ENCODE assay signal across 23 mouse cellular contexts in genomic region chr12:17024554-17025110, GRCm38 (mm10). TPM values are rescaled to one million over a fixed set of nuclear protein-coding genes. Genes with fewer than 3 reads are reported as not detected.
DNase-seq lines count a peak whose midpoint lies in the region; ATAC-seq and TF ChIP-seq lines count a peak whose summit lies in the region.
"Had no signal": no experiment of that assay in that cellular context is flagged by ENCODE, and none has a peak within 500 bp of the region (broad histone marks: within the 10 kb centered on the region; RNA-seq: fewer than 3 reads in every experiment).

No protein-coding gene starts in this region.

- H3K9ac ChIP-seq in MEL (ENCODE audit: control insufficient read depth, low read depth, low read length, poor library complexity, severe bottlenecking), result no peak overlapping the region
- H3K9ac ChIP-seq: forebrain, embryonic 13.5 days; heart, embryonic 13.5 days; hindbrain, embryonic 12.5 days; hindbrain, embryonic 15.5 days had no signal

- no peak for TF ChIP-seq POLR2A in MEL (IDR thresholded peaks at IDR 0.05; ENCODE audit: control insufficient read depth in 1 of 2, insufficient read depth in 1 of 2, low read depth in 1 of 2, low read length in 2 of 2, poor library complexity in 1 of 2)

- no peaks in the 10 kb centered on the region for H3K27me3 ChIP-seq in MEL (ENCODE audit: control insufficient read depth in 1 of 2, insufficient read depth in 2 of 2, low read length in 2 of 2)
- H3K27me3 ChIP-seq: forebrain, embryonic 13.5 days; heart, embryonic 13.5 days; hindbrain, embryonic 12.5 days; hindbrain, embryonic 15.5 days had no signal

- no peak for TF ChIP-seq RAD21 in MEL (IDR thresholded peaks at IDR 0.05; ENCODE audit: low read depth, low read length)

- peaks cover 16 to 30% of the 10 kb centered on the region in 2 experiments for H3K4me1 ChIP-seq in MEL (ENCODE audit: control insufficient read depth in 1 of 2, insufficient read depth in 2 of 2, low read length in 2 of 2)
- H3K4me1 ChIP-seq: forebrain, embryonic 10.5 days; forebrain, embryonic 13.5 days; hindbrain, embryonic 12.5 days; hindbrain, embryonic 15.5 days had no signal

- TF ChIP-seq CTCF in MEL (IDR thresholded peaks at IDR 0.05 in 2 of 3, conservative IDR thresholded peaks at IDR 0.05 in 1 of 3; ENCODE audit: control insufficient read depth in 1 of 3, insufficient read depth in 1 of 3, low read depth in 2 of 3, low read length in 3 of 3, poor library complexity in 1 of 3, severe bottlenecking in 1 of 3), result no peak

- H3K4me3 ChIP-seq in MEL (ENCODE audit: control insufficient read depth in 1 of 2, insufficient read depth in 1 of 2, low read depth in 2 of 2, low read length in 2 of 2), result no peak overlapping the region; a peak in 1 of 4 replicates
- H3K4me3 ChIP-seq: forebrain, embryonic 10.5 days; forebrain, embryonic 13.5 days; heart, adult 2 months; heart, embryonic 10.5 days; heart, embryonic 13.5 days; hindbrain, embryonic 12.5 days; hindbrain, embryonic 15.5 days had no signal

- no peak overlapping the region; the same call in 1 of the 2 replicates for H3K27ac ChIP-seq in MEL (ENCODE audit: control insufficient read depth, low read depth, low read length)
- H3K27ac ChIP-seq: forebrain, embryonic 10.5 days; forebrain, embryonic 13.5 days; heart, adult 2 months; heart, embryonic 10.5 days; heart, embryonic 13.5 days; hindbrain, embryonic 12.5 days; hindbrain, embryonic 15.5 days had no signal

- peak; percentile 25 to 47 for DNase-seq in spleen, postnatal 36 days (ENCODE audit: low spot score in 2 of 2)
- no peak for DNase-seq in spleen, postnatal 10 days (ENCODE audit: low spot score in 2 of 2)
- DNase-seq in B cell, adult 2 months, result peak; percentile 40 to 47
- peak; percentile 60 for DNase-seq in MEL (ENCODE audit: low read depth, low spot score)
- no peak for DNase-seq in kidney, postnatal 4 days
- DNase-seq: adrenal gland, postnatal 10 days; adrenal gland, postnatal 36 days; cerebellum, adult 18-20 months; cerebellum, adult 9-10 months; cerebellum, postnatal 14 days; gastrocnemius, postnatal 10 days; gastrocnemius, postnatal 36 days; heart, adult 2 months had no signal

- H3K79me2 ChIP-seq in MEL (ENCODE audit: control insufficient read depth, insufficient read depth, low read length, poor library complexity), result no peaks in the 10 kb centered on the region

- H3K9me3 ChIP-seq in MEL (replicated peaks; ENCODE audit: insufficient read depth, low read length), result no peaks in the 10 kb centered on the region
- H3K9me3 ChIP-seq: forebrain, embryonic 13.5 days; heart, embryonic 10.5 days; heart, embryonic 13.5 days; hindbrain, embryonic 15.5 days had no signal

- peaks cover 0 to 16% of the 10 kb centered on the region in 2 experiments; a peak in 2 of 4 replicates for H3K36me3 ChIP-seq in MEL (ENCODE audit: control insufficient read depth in 1 of 2, insufficient read depth in 2 of 2, low read length in 2 of 2)
- H3K36me3 ChIP-seq: forebrain, embryonic 10.5 days; heart, embryonic 10.5 days; heart, embryonic 13.5 days; hindbrain, embryonic 12.5 days; hindbrain, embryonic 15.5 days had no signal

- TF ChIP-seq EP300 in MEL (IDR thresholded peaks at IDR 0.05; ENCODE audit: low read depth in 1 of 2, low read length in 2 of 2), result peak; percentile 70 to 78

- no peak for ATAC-seq in monocyte, adult 5-6 weeks (replicated peaks; ENCODE audit: insufficient number of reproducible peaks, low FRiP score, low TSS enrichment, poor library complexity, severe bottlenecking)
- ATAC-seq: forebrain, embryonic 13.5 days; forebrain, embryonic 16.5 days had no signal

TF ChIP-seq in MEL, 35 proteins besides CTCF, POLR2A, EP300 and RAD21:
- 0 out of 2 replicates have a peak, but pooled peaks have one; percentile 20 for TF ChIP-seq TCF12 (IDR thresholded peaks at IDR 0.05; ENCODE audit: low read depth, low read length)
- TF ChIP-seq ZMIZ1 (IDR thresholded peaks at IDR 0.05; ENCODE audit: low read depth, low read length), result no peak
- TF ChIP-seq USF2 (IDR thresholded peaks at IDR 0.05; ENCODE audit: borderline replicate concordance in 1 of 2, insufficient read depth in 1 of 2, low read depth in 1 of 2, low read length in 2 of 2), result no peak
- peak; percentile 64 for TF ChIP-seq ETS1 (IDR thresholded peaks at IDR 0.05; ENCODE audit: low read depth, low read length)
- peak; percentile 53 for TF ChIP-seq GATA1 (IDR thresholded peaks at IDR 0.05; ENCODE audit: low read depth, low read length)
- no peak for TF ChIP-seq JUND (IDR thresholded peaks at IDR 0.05; ENCODE audit: low read depth, low read length)
- TF ChIP-seq TBP (IDR thresholded peaks at IDR 0.05; ENCODE audit: low read depth, low read length), result 0 out of 2 replicates have a peak, but pooled peaks have one; percentile 29
- TF ChIP-seq RCOR1 (IDR thresholded peaks at IDR 0.05; ENCODE audit: low read depth, low read length), result no peak
- TF ChIP-seq MAX (IDR thresholded peaks at IDR 0.05; ENCODE audit: low read length), result no peak
- TF ChIP-seq SIN3A (IDR thresholded peaks at IDR 0.05; ENCODE audit: low read length), result no peak; the same call in 1 of the 2 replicates
- no peak for TF ChIP-seq GABPA (IDR thresholded peaks at IDR 0.05; ENCODE audit: low read depth, low read length)
- no peak for TF ChIP-seq ZKSCAN1 (IDR thresholded peaks at IDR 0.05; ENCODE audit: low read depth, low read length)
- TF ChIP-seq NELFE (IDR thresholded peaks at IDR 0.05; ENCODE audit: low read depth, low read length), result no peak
- TF ChIP-seq NRF1 (IDR thresholded peaks at IDR 0.05; ENCODE audit: insufficient read depth, low read depth, low read length, poor library complexity, severe bottlenecking), result no peak

RNA-seq across cellular contexts. Expression of gene 2410004P03Rik, which starts 13.1 kb away (rescaled TPM):
- not detected in 2 replicates for total RNA-seq in MEL (2012; rRNA removed)
- polyA plus RNA-seq in MEL (2012; ENCODE audit: insufficient read depth in 1 of 2, insufficient read length in 2 of 2, low read depth in 1 of 2, low replicate concordance in 2 of 2, missing spikeins in 1 of 2), result under 1 TPM in 1 of 2 experiments, not detected in 1; 0.03 TPM
- total RNA-seq in monocyte, adult 5-6 weeks (2017), result not detected in 3 replicates
- total RNA-seq: adrenal gland, adult 18-20 months; adrenal gland, postnatal 36 days; gastrocnemius, adult 18-20 months; gastrocnemius, postnatal 10 days; gastrocnemius, postnatal 36 days had no signal
- polyA plus RNA-seq: heart, embryonic 13.5 days had no signal

RNA-seq across cellular contexts. Expression of gene Pqlc3, which starts 24.4 kb away (rescaled TPM):
- total RNA-seq in MEL (2012; rRNA removed), result 5.2 and 5.7 TPM in 2 replicates
- polyA plus RNA-seq in MEL (2012; ENCODE audit: insufficient read depth in 1 of 2, insufficient read length in 2 of 2, low read depth in 1 of 2, low replicate concordance in 2 of 2, missing spikeins in 1 of 2), result 10 to 100 TPM in 1 of 2 experiments, not detected in 1; 13.1 TPM
- total RNA-seq in monocyte, adult 5-6 weeks (2017), result 48.6 to 53.1 TPM (median 52.5 TPM) in 3 replicates

Comparison
In these comparisons a context has a peak if more than half of its experiments do, and no peak if none do; other contexts are left out.
1. DNase-seq: peak in spleen, postnatal 36 days (2 of 2), B cell, adult 2 months (2 of 2) and MEL (single experiment); none in spleen, postnatal 10 days (0 of 2) and kidney, postnatal 4 days (0 of 2).